Mouse (Mus musculus) small intestine, adult 2 months (tissue): ENCODE measurements around the gene Mettl14. TPM values are rescaled to one million over a fixed set of nuclear protein-coding genes. Genes with fewer than 3 reads are reported as not detected.

Experiments
- H3K27ac ChIP-seq: fragments of 200-500 bp; 2 replicates; pipeline ENCODE4 v1.5.1; 2012; ENCODE audit warnings: low read depth, low read length, control low read depth, inconsistent platforms; ENCODE audit not compliant: insufficient read depth
- H3K27me3 ChIP-seq: fragments of 200-500 bp; 2 replicates; pipeline ENCODE4 v1.6.1; 2012; ENCODE audit warnings: mild to moderate bottlenecking, moderate library complexity, low read length, inconsistent platforms; ENCODE audit not compliant: control insufficient read depth, insufficient read depth
- H3K36me3 ChIP-seq: fragments of 200-500 bp; 2 replicates; pipeline ENCODE4 v1.6.1; 2012; ENCODE audit warnings: mild to moderate bottlenecking, low read length, control low read depth, inconsistent platforms; ENCODE audit not compliant: control insufficient read depth, insufficient read depth
- H3K4me1 ChIP-seq: fragments of 200-500 bp; 2 replicates; pipeline ENCODE4 v1.6.1; 2012; ENCODE audit warnings: low read length, inconsistent platforms, mixed read lengths; ENCODE audit not compliant: control insufficient read depth, insufficient read depth, insufficient read length
- H3K4me3 ChIP-seq: fragments of 200-500 bp; 2 replicates; pipeline ENCODE4 v1.5.1; 2012; ENCODE audit warnings: low read depth, mild to moderate bottlenecking, control low read depth, inconsistent platforms, low read length, moderate library complexity
- CTCF ChIP-seq: fragments of 200-500 bp; IDR thresholded peaks from 2 replicates; pipeline ENCODE4 v1.5.1; 2012; ENCODE audit warnings: low read depth, mild to moderate bottlenecking, control low read depth, inconsistent platforms, low read length, moderate library complexity, mixed read lengths; ENCODE audit not compliant: insufficient replicate concordance, insufficient read length; ENCODE audit errors: extremely low read depth
- POLR2A ChIP-seq: fragments of 200-500 bp; IDR thresholded peaks from 2 replicates; pipeline ENCODE4 v1.6.1; 2012; ENCODE audit warnings: low read depth, mild to moderate bottlenecking, control low read depth, inconsistent platforms, low read length, moderate library complexity
- WGBS: fragments of 180-500 bp; shearing (Covaris S2); methylation state at CpG from one replicate; pipeline ENCODE4 v1.1.7; 2018; 5-methylcytosine and 5-hydroxymethylcytosine counted together
- polyA plus RNA-seq: library from polyadenylated mRNA; depleted of rRNA; stranded (reverse); fragments of >200 nt; gene quantifications from 2 replicates; pipeline ENCODE4 v1.2.3, GENCODE M21; 2012

The Mettl14 gene
- polyA plus RNA-seq, 1 experiment, result 2.6 TPM

DNA sequence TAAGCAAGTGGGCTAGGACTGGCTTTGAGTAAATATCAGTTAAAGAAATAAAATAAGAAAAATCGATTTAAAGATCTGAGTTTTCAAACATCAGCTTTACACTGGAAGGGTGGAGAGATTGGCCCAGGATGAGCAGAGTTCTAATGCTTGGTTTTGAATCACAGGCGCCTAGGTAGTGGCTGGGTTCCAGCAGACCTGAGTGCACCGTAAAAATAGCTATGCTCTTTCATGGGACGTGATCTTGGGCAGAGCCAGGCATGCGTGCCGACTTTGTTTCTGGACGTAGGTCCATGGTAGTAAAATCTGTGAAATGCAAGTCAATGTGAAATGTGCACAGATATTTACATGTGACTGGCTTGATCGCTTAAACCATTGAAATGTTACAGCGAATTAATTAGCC is 31.5 kb downstream of the Mettl14 start:
- TF ChIP-seq POLR2A, result no peak
- TF ChIP-seq CTCF, result no peak
- H3K36me3 ChIP-seq, result peaks cover 68% of the 10 kb centered on the region
- no peak overlapping the region for H3K27ac ChIP-seq
- H3K4me3 ChIP-seq, result no peak overlapping the region
- 91% methylated on average over 9 of the region's 9 CpGs for WGBS
- H3K27me3 ChIP-seq, result no peaks in the 10 kb centered on the region
- H3K4me1 ChIP-seq, result no peaks in the 10 kb centered on the region

DNA sequence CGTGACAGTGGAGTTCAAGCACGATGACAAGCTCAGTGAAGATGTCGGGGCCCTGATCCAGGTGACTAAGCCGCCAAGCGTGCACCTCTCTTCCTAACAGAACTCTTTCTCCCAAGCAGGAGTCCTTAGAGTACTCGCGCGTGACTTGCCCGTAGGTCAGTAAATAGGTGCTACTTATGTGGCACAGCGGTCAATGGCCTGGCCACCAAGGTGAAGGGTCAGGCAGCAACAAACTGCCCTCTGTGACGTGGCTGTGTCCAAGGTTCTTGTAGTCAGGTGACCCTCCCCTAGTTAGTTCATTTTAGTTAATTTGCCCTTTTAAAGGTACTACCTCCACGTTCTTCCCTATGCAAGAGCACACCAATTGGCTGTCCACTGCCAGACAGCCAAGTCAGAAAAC is 32.2 kb downstream of the Mettl14 start:
- TF ChIP-seq POLR2A, result no peak
- no peak for TF ChIP-seq CTCF
- peaks cover 64% of the 10 kb centered on the region for H3K36me3 ChIP-seq
- no peak overlapping the region for H3K4me3 ChIP-seq
- H3K27me3 ChIP-seq, result no peaks in the 10 kb centered on the region
- 91% methylated on average over 12 of the region's 12 CpGs for WGBS
- H3K27ac ChIP-seq, result no peak overlapping the region
- H3K4me1 ChIP-seq, result no peaks in the 10 kb centered on the region

DNA sequence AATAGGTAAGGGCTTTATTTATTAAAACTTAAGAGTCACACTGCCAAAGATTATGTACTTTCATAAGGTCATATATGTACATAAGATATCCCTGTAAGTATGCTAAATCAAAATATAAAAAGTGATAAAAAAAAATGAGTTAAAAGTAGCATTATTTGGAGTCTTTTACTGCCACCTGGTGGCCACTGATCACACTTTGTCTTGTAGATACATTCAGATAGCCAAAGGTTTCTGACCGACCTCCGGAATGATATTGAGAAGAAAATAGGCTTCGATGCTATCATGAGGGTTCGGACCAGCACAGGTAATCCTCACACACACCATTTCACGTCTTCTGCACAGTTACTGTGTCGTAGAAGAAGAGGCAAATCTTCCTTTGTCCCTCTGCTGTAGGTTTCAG is 32.7 kb downstream of the Mettl14 start:
- Histone ChIP-seq H3K36me3 (peaks cover 67% of the 10 kb centered on the region), H3K27me3 (no peaks in the 10 kb centered on the region), H3K4me1 (no peaks in the 10 kb centered on the region), H3K4me3 (no peak overlapping the region), H3K27ac (no peak overlapping the region)
- no peak for TF ChIP-seq CTCF
- TF ChIP-seq POLR2A, result no peak
- 61% methylated on average over 6 of the region's 6 CpGs for WGBS

DNA sequence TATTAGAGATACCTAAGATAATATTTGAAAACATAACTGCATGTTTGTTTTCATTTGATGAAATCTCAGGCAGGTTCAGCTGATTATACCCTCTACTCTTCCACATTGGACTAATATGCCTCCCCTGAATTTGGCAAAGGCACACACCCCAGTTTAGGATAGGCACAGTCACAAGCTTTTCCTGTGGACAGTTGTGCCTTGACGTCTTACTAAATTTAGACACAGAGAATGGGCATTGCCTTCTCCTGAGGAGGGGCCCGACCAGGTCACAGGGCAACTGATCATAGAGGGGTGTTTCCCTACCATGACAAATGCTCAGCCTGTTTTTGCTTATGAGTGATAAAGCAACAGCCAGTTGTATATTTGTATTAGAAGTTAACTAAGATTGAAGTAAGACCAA is 34.4 kb downstream of the Mettl14 start:
- Histone ChIP-seq H3K4me3 (no peak overlapping the region), H3K4me1 (no peaks in the 10 kb centered on the region), H3K27ac (no peak overlapping the region), H3K27me3 (no peaks in the 10 kb centered on the region), H3K36me3 (peaks cover 59% of the 10 kb centered on the region)
- TF ChIP-seq POLR2A, result no peak
- 56% methylated on average over 2 of the region's 2 CpGs for WGBS

DNA sequence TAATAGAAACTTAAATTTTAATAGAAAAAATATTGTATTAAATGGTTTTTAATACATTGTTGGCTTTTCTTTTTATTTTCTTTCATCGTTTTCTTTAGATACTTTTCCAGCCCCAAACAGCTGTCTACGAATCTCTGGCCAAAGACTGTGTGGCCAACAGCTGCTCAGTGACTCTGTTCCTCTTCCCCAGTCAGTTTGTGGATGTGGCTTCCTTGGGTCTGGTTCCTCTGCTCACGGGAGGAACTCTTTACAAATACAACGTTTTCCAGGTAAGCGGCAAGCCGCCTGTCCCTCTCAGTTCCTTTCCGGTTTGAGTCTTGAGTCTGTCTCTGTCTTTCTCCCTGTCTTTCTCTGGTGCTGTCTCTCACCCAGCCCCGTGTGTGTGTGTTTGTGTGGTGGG is 35.3 kb downstream of the Mettl14 start:
- no peaks in the 10 kb centered on the region for H3K4me1 ChIP-seq
- H3K36me3 ChIP-seq, result peaks cover 58% of the 10 kb centered on the region
- H3K27me3 ChIP-seq, result no peaks in the 10 kb centered on the region
- H3K27ac ChIP-seq, result no peak overlapping the region
- TF ChIP-seq CTCF (no peak), POLR2A (no peak)
- H3K4me3 ChIP-seq, result no peak overlapping the region
- WGBS, result 74% methylated on average over 8 of the region's 8 CpGs

DNA sequence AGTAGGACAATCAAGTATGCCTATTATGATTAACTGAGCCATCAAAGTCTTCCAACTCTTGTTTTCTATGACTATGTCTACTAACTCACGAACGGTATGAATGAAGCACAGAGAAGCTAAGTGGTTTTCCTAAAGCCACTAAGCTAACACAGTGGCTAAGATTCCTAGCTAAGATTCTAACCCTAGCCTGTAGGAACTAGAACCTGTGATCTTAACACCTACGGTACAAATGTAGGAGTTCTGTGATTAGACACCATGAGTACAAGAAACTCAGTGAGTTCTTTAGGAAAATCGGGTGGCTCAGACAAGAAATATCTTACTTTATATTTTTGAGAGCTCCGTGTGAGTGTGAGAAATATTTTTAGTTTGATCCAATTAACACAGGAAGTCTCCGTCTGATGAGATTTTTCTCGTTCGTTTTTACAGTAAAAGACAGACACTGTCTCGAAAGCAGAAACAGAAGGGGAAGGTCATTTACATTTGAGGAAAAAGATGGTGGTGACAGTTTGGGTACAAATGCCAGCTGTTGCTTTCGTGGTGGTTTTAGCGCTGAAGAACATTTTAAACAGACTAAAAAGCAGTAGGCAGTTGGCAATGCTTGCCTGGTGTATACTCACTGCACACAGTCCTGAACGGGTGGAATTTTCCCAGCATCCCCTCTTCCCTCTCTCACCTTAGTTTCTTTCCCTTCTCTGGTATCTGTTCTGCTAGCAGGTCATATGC is 37.7 kb downstream of the Mettl14 start:
- H3K4me3 ChIP-seq, result no peak overlapping the region
- H3K4me1 ChIP-seq, result no peaks in the 10 kb centered on the region
- no peaks in the 10 kb centered on the region for H3K27me3 ChIP-seq
- 78% methylated on average over 12 of the region's 12 CpGs for WGBS
- H3K36me3 ChIP-seq, result peaks cover 56% of the 10 kb centered on the region
- TF ChIP-seq CTCF (no peak), POLR2A (no peak)
- H3K27ac ChIP-seq, result no peak overlapping the region

DNA sequence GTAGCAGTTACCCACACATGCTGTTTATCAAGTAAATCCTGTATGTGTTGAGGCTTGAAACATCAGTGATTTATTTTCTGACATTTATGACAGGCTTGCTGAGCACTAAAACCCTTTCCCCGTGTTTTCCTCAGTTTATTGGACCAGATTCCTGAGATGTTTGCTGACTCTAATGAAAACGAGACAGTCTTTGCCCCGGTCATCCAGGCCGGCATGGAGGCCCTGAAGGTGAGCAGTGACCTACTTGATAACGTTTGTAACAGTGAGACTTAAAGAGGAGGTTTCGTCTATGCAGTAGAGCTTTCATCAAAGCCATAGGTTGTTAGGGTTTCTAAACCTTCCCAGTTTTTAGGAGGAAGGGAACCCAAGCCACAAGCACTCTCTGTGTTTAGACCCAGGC is 42.2 kb downstream of the Mettl14 start:
- Histone ChIP-seq H3K27ac (no peak overlapping the region), H3K36me3 (peaks cover 46% of the 10 kb centered on the region), H3K27me3 (no peaks in the 10 kb centered on the region), H3K4me1 (no peaks in the 10 kb centered on the region), H3K4me3 (no peak overlapping the region)
- no peak for TF ChIP-seq POLR2A
- TF ChIP-seq CTCF, result no peak
- 50% methylated on average over 6 of the region's 6 CpGs for WGBS

DNA sequence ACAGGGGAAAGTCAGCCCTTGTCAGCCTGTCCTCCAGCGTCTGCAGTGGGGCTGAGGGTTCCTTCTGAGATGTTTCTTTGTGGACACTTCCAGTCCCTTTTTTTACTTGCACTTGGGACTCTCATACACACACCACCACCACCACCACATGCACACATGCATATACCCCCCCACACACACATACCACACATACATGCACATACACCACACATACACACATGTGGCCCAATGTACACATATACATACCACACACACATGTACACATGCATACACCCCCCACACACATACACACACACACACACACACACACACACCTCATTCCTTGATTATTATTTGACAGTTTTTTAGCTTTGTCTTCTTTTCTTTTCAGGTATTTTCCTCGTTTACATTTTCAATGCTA is 44.9 kb downstream of the Mettl14 start:
- no peak overlapping the region for H3K27ac ChIP-seq
- no peaks in the 10 kb centered on the region for H3K27me3 ChIP-seq
- no peak overlapping the region for H3K4me3 ChIP-seq
- peaks cover 52% of the 10 kb centered on the region for H3K36me3 ChIP-seq
- TF ChIP-seq CTCF (no peak), POLR2A (no peak)
- 85% methylated on average over 2 of the region's 2 CpGs for WGBS
- no peaks in the 10 kb centered on the region for H3K4me1 ChIP-seq
